Mouse (Mus musculus) hindbrain, postnatal 0 days (tissue): ENCODE data around the gene Fam219b. TPM values are rescaled to one million over a fixed set of nuclear protein-coding genes. Genes with fewer than 3 reads are reported as not detected.

Experiments used
- ATAC-seq: fragments of 200-750 bp; cut with Nextera tagmentation; 2 replicates; pipeline ENCODE4 v1.8.0; 2017; ENCODE audit warnings: mild to moderate bottlenecking, moderate TSS enrichment, moderate library complexity
- DNase-seq: peaks from one replicate; pipeline ENCODE4 v3.0.0-alpha.2; 2015; ENCODE audit warnings: low spot score
- H3K27ac ChIP-seq: fragments of 300-500 bp; sonication (generic); 2 replicates; pipeline ENCODE4 v1.5.1; 2014; ENCODE audit warnings: mild to moderate bottlenecking
- H3K27me3 ChIP-seq: fragments of 300-500 bp; sonication (generic); 2 replicates; pipeline ENCODE4 v1.6.1; 2014; ENCODE audit warnings: low read length, mixed read lengths; ENCODE audit not compliant: insufficient read depth
- H3K36me3 ChIP-seq: fragments of 300-500 bp; sonication (generic); 2 replicates; pipeline ENCODE4 v1.6.1; 2014; ENCODE audit warnings: low read length, mixed read lengths; ENCODE audit not compliant: insufficient read depth
- H3K4me1 ChIP-seq: fragments of 300-500 bp; sonication (generic); 2 replicates; pipeline ENCODE4 v1.6.1; 2014; ENCODE audit warnings: antibody characterized with exemption, low read length, mixed read lengths; ENCODE audit not compliant: insufficient read depth
- H3K4me2 ChIP-seq: fragments of 300-500 bp; sonication (generic); 2 replicates; pipeline ENCODE4 v1.6.1; 2014; ENCODE audit warnings: low read depth, mild to moderate bottlenecking, low read length, moderate library complexity, mixed read lengths
- H3K4me3 ChIP-seq: fragments of 300-500 bp; sonication (generic); 2 replicates; pipeline ENCODE4 v1.5.1; 2014; ENCODE audit warnings: low read length
- H3K9ac ChIP-seq: fragments of 300-500 bp; sonication (generic); replicated peaks from 2 replicates; pipeline ENCODE4 v1.6.1; 2014; ENCODE audit warnings: mild to moderate bottlenecking, low read length, moderate library complexity, mixed read lengths
- H3K9me3 ChIP-seq: fragments of 300-500 bp; sonication (generic); 2 replicates; pipeline ENCODE4 v1.6.1; 2016; ENCODE audit warnings: low read length, mixed read lengths
- CTCF ChIP-seq: IDR thresholded peaks from 2 replicates; pipeline ENCODE4 v1.5.1; 2016; ENCODE audit warnings: antibody characterized with exemption, control low read depth, low read depth
- WGBS: fragments of 180-500 bp; shearing (Covaris S2); extraction: QIAGEN DNeasy Blood & Tissue Kit; methylation state at CpG from one replicate; pipeline ENCODE4 v1.1.7; 2014; 5-methylcytosine and 5-hydroxymethylcytosine counted together
- polyA plus RNA-seq: library from polyadenylated mRNA; unstranded; fragments of >200 nt; fragmentation: Nextera tagmentation; extraction: Ambion mirVana; gene quantifications from 2 replicates; pipeline ENCODE4 v1.2.1, GENCODE M21; 2015
- total RNA-seq: library from RNA; depleted of rRNA; stranded (reverse); fragments of >200 nt; gene quantifications from 2 replicates; pipeline ENCODE4 v1.2.3, GENCODE M21; 2014

The Fam219b gene
- total and polyA plus RNA-seq, 2 experiments from 2014 or later: 14.6 to 23.2 TPM

DNA sequence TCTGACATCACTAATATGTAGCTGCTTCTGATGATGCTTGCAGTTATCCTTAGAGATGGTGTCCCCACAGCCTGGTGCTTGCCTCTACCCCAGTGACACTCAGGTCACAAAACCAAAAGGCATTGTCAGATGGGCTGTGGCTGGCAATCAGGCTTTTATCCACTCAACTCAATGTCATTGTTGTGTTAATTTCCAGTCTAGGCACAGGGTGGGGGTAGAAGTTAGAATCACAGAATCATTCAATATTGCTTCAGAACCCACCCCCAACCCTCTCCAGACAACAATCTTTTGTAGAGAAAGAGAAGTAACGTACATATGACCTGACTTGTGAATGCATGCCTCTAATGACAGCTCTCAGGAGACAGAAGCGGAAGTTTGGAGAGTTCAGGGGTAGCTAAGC lies 26.8 kb upstream of the Fam219b start:
- WGBS: 50% methylated on average over 2 of the region's 2 CpGs
- Histone ChIP-seq H3K27ac (no peak overlapping the region), H3K9ac (no peak overlapping the region), H3K4me3 (no peak overlapping the region), H3K9me3 (no peaks in the 10 kb centered on the region), H3K4me1 (0 out of 2 replicates have a peak, but pooled peaks cover 3% of the 10 kb centered on the region), H3K36me3 (no peaks in the 10 kb centered on the region), H3K27me3 (no peaks in the 10 kb centered on the region), H3K4me2 (no peak overlapping the region)
- DNase-seq (no peak), ATAC-seq (no peak)
- TF ChIP-seq CTCF: no peak

- H3K9ac ChIP-seq: no peak overlapping the region
- DNase-seq (peak; percentile 90), ATAC-seq (no peak)
- TF ChIP-seq CTCF: peak; percentile 89
- no peaks in the 10 kb centered on the region for H3K27me3 ChIP-seq
- no peaks in the 10 kb centered on the region for H3K36me3 ChIP-seq
- 12% methylated on average over 3 of the region's 3 CpGs for WGBS
- H3K27ac ChIP-seq: no peak overlapping the region
- H3K4me3 ChIP-seq: no peak overlapping the region
- H3K9me3 ChIP-seq: no peaks in the 10 kb centered on the region
- H3K4me1 ChIP-seq: peaks cover 2% of the 10 kb centered on the region; the same call in 1 of the 2 replicates
- H3K4me2 ChIP-seq: no peak overlapping the region
Measured at GRCm38 (mm10) chr9:57517113-57517512, 20.2 kb upstream of the Fam219b start.

- no peaks in the 10 kb centered on the region for H3K9me3 ChIP-seq
- WGBS: 25% methylated on average over 16 of the region's 16 CpGs
- H3K4me2 ChIP-seq: peak overlapping the region; percentile 77
- no peak for DNase-seq
- no peaks in the 10 kb centered on the region for H3K27me3 ChIP-seq
- H3K4me3 ChIP-seq: peak overlapping the region; percentile 98
- H3K4me1 ChIP-seq: peaks cover 10% of the 10 kb centered on the region; the same call in 1 of the 2 replicates
- peak overlapping the region; percentile 98 for H3K9ac ChIP-seq
- peak; percentile 32 for TF ChIP-seq CTCF
- H3K27ac ChIP-seq: peak overlapping the region; percentile 97
- no peaks in the 10 kb centered on the region for H3K36me3 ChIP-seq
- peak; percentile 54 for ATAC-seq
Measured at GRCm38 (mm10) chr9:57520375-57521055, 16.8 kb upstream of the Fam219b start.

- ATAC-seq (peak; percentile 96), DNase-seq (peak; percentile 97)
- Histone ChIP-seq H3K27ac (peak within 1 kb of the TSS; percentile 97), H3K27me3 (no peaks in the 10 kb centered on the region), H3K9ac (peak within 1 kb of the TSS; percentile 98), H3K4me1 (peaks cover 10% of the 10 kb centered on the region; the same call in 1 of the 2 replicates), H3K36me3 (no peaks in the 10 kb centered on the region), H3K9me3 (no peaks in the 10 kb centered on the region), H3K4me3 (peak within 1 kb of the TSS; percentile 98), H3K4me2 (peak within 1 kb of the TSS; percentile 77)
- 2% methylated on average over 92 of the region's 95 CpGs for WGBS
- TF ChIP-seq CTCF: no peak; the same call in 1 of the 2 replicates
Measured at GRCm38 (mm10) chr9:57521056-57521911, 16.0 kb upstream of the Fam219b start, which contains the start of gene Cox5a. Gene Cox5a, plus strand, starts transcription at chr9:57521274.

DNA sequence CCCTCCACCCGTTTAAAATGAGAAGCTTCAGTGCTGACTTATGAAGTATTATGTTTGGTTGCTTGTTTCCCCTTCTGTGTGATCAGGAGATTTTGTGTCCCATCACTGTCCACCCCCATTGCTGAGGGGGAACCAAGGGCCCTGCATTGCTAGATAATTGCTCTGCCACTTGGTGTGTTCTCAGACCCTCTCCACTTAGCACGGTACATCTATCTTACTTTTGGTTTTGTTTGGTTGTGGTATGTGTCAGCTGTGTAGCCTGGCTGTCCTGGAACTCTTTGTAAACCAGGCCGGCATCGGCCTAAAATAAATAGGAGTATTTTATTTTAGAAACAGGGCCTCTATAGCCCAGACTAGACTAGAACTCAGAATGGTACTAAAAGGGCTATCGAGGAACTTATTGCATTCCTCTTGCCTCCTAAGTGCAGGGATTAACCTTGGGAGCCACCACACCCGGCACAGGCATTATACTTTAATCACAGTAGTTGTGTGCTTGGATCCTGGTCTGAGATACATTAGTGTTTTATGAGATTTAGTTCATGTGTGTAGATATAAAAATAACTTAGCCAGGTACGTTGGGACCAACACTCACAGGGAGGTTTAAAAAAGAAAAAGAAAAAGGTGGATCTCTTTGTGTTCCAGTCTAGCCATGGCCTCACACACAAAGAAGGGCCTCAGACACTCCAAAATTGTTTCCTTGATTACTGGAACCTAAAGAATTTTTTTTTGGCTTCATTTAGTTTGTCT lies 15.0 kb upstream of the Fam219b start:
- peak overlapping the region; percentile 97 for H3K27ac ChIP-seq
- H3K4me2 ChIP-seq: peak overlapping the region; percentile 77
- H3K27me3 ChIP-seq: no peaks in the 10 kb centered on the region
- H3K9ac ChIP-seq: peak overlapping the region; percentile 98
- H3K36me3 ChIP-seq: no peaks in the 10 kb centered on the region
- H3K9me3 ChIP-seq: no peaks in the 10 kb centered on the region
- peaks cover 10% of the 10 kb centered on the region; the same call in 1 of the 2 replicates for H3K4me1 ChIP-seq
- DNase-seq (no peak), ATAC-seq (no peak)
- no peak for TF ChIP-seq CTCF
- 47% methylated on average over 7 of the region's 7 CpGs for WGBS
- H3K4me3 ChIP-seq: peak overlapping the region; percentile 98

GRCm38 (mm10) chr9:57522861-57523246 lies 14.5 kb upstream of the Fam219b start:
- H3K4me3 ChIP-seq: peak overlapping the region; percentile 98
- DNase-seq (no peak), ATAC-seq (no peak)
- peaks cover 10% of the 10 kb centered on the region; the same call in 1 of the 2 replicates for H3K4me1 ChIP-seq
- H3K27me3 ChIP-seq: no peaks in the 10 kb centered on the region
- peak overlapping the region; percentile 77 for H3K4me2 ChIP-seq
- H3K36me3 ChIP-seq: no peaks in the 10 kb centered on the region
- no peak for TF ChIP-seq CTCF
- 82% methylated on average over 4 of the region's 4 CpGs for WGBS
- H3K9ac ChIP-seq: peak overlapping the region; percentile 98; the same call in 1 of the 2 replicates
- H3K9me3 ChIP-seq: no peaks in the 10 kb centered on the region
- no peak overlapping the region for H3K27ac ChIP-seq
